Mouse (Mus musculus) G1E (cell line): ENCODE results near the gene Pax7. TPM values are rescaled to one million over a fixed set of nuclear protein-coding genes. Genes with fewer than 3 reads are reported as not detected.

Experiments
- ATAC-seq: 2 replicates; pipeline ENCODE4 v1.8.0; 2016; ENCODE audit warnings: mild to moderate bottlenecking; ENCODE audit not compliant: insufficient number of reproducible peaks, poor library complexity, low FRiP score, severe bottlenecking; ENCODE audit errors: extremely low read depth
- DNase-seq: peaks from one replicate; pipeline ENCODE4 v3.0.0; 2012; ENCODE audit warnings: low spot score
- H3K27me3 ChIP-seq: 2 replicates; pipeline ENCODE4 v1.6.1; 2012; ENCODE audit warnings: mild to moderate bottlenecking, low read length, inconsistent platforms; ENCODE audit not compliant: insufficient read depth
- H3K36me3 ChIP-seq: replicated peaks from 2 replicates; pipeline ENCODE3; 2012; ENCODE audit warnings: mild to moderate bottlenecking, inconsistent platforms
- H3K4me1 ChIP-seq: 2 replicates; pipeline ENCODE4 v1.6.1; 2012; ENCODE audit warnings: low read depth, low read length, inconsistent platforms, mixed read lengths; ENCODE audit not compliant: insufficient read depth
- H3K4me3 ChIP-seq: 2 replicates; pipeline ENCODE4 v1.5.1; 2012; ENCODE audit warnings: low read depth, mild to moderate bottlenecking, inconsistent platforms, low read length, moderate library complexity, mixed read lengths
- H3K9me3 ChIP-seq: replicated peaks from 2 replicates; pipeline ENCODE4 v1.6.1; 2012; ENCODE audit warnings: inconsistent platforms
- CTCF ChIP-seq: IDR thresholded peaks from 2 replicates; pipeline ENCODE4 v1.5.1; 2012; ENCODE audit warnings: low read depth, low read length, inconsistent platforms, mixed read lengths
- GATA1 ChIP-seq: IDR thresholded peaks from 2 replicates; pipeline ENCODE4 v1.6.1; 2012; ENCODE audit warnings: borderline replicate concordance, low read length, inconsistent platforms, mixed read lengths
- GATA2 ChIP-seq: IDR thresholded peaks from 2 replicates; pipeline ENCODE4 v1.6.1; 2012; ENCODE audit warnings: low read depth, low read length, inconsistent platforms, borderline replicate concordance
- POLR2AphosphoS5 ChIP-seq: IDR thresholded peaks from 2 replicates; pipeline ENCODE4 v1.6.1; 2012; ENCODE audit warnings: low read depth, low read length, inconsistent platforms; ENCODE audit not compliant: insufficient replicate concordance
- TAL1 ChIP-seq: conservative IDR thresholded peaks from 2 replicates; pipeline ENCODE4 v1.6.1; 2012; ENCODE audit warnings: low read depth, low read length, inconsistent platforms, mixed read lengths
- polyA plus RNA-seq: library from polyadenylated mRNA; stranded (reverse); fragments of >175 nt; gene quantifications from 2 replicates; pipeline ENCODE4 v1.2.3, GENCODE M21; 2012
- total RNA-seq, 2 experiments: library from RNA; stranded (forward) in 1 of 2; stranded (reverse) in 1 of 2; fragments of 200-1000 nt in 1 of 2; fragments of >200 nt in 1 of 2; fragmentation: Nextera tagmentation in 1 of 2; gene quantifications; 2 replicates each; pipeline ENCODE4 v1.2.3; 2014 to 2017

Gene Pax7
- total and polyA plus RNA-seq, 3 experiments = 0.11 TPM; not detected in 2

DNA sequence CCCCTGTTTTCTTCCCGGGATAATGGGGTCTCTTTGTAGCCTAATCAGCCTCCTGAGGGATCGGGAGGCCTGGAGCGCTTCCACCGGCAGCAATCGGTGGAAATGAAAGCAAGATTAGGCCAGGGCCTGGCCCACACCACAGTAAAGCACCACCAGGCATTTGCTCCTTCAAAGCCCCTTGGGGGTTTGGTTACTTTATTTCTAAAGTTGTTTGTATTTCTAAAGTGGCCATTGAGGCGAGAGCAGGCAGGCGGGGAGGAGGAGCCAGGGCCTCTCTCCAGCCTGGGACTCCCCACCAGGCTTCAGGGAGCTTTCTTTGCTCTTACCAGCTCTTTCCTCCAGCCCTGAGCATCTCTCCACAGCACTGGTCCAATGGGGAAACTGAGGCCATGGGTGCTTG, 15.2 kb downstream of the Pax7 start:
- no peaks in the 10 kb centered on the region for H3K4me1 ChIP-seq
- no peak for ATAC-seq
- no peak for DNase-seq
- TF ChIP-seq TAL1 = no peak
- no peaks in the 10 kb centered on the region for H3K36me3 ChIP-seq
- no peaks in the 10 kb centered on the region for H3K27me3 ChIP-seq
- H3K4me3 ChIP-seq = no peak overlapping the region
- peaks cover 82% of the 10 kb centered on the region for H3K9me3 ChIP-seq

DNA sequence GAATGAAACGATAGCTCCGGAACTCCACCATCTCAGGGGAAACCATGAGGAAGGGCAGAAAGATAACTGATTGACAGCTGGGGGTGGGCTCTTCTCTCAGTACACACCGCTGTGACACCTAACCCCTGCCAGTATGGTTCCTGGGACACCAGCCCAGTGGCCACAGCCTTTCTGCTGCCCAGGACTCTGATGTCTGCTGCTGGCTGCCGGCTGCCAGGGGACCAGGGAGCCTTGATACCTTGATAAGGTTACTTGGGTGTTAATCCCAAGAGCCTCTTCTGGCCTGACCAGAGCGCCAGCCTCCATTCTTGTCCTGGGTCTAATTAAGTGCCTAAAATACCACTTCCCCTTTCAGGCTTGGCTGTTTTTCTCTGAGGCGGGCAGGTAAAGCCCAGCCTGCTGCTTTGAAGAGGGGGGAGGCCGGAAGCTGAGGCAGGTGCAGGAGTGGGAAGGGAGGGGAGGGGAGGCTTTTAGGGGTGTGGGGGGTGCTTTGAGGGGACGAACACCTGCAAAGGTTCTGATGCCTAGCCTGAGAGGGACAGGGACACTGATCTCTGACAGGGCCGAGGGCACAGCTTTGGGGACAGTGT, 19.9 kb downstream of the Pax7 start:
- H3K4me3 ChIP-seq = no peak overlapping the region
- TF ChIP-seq GATA2 = no peak
- no peak for TF ChIP-seq CTCF
- TF ChIP-seq POLR2AphosphoS5 = no peak
- no peak for TF ChIP-seq TAL1
- no peak for TF ChIP-seq GATA1
- DNase-seq (no peak), ATAC-seq (no peak)
- peaks cover 90% of the 10 kb centered on the region for H3K9me3 ChIP-seq
- H3K4me1 ChIP-seq = no peaks in the 10 kb centered on the region
- no peaks in the 10 kb centered on the region for H3K27me3 ChIP-seq
- no peaks in the 10 kb centered on the region for H3K36me3 ChIP-seq

DNA sequence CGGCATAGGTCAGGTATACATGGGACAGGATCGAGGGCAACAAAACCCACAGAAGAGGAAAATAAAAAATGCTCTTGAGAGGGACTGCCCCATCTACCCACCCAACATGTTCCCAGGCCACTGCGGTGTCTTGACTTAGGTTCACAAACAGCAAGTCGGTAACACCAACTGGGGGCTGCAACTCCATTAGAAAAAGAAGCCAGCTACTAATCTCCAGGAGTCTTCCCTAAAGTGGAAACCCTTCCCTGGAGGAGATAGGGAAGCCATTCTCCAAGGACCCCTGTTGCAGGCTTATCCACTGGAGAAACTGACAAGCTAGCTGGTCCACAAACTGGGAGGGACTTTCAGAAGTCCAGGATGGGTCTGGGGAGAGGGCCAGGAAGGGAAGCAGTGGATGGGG, 21.4 kb downstream of the Pax7 start:
- no peaks in the 10 kb centered on the region for H3K36me3 ChIP-seq
- no peaks in the 10 kb centered on the region for H3K27me3 ChIP-seq
- DNase-seq = no peak
- ATAC-seq = no peak
- no peak overlapping the region for H3K4me3 ChIP-seq
- peaks cover 84% of the 10 kb centered on the region for H3K9me3 ChIP-seq
- TF ChIP-seq GATA1 = no peak
- TF ChIP-seq GATA2 = no peak
- TF ChIP-seq TAL1 = no peak
- TF ChIP-seq CTCF = no peak
- no peak for TF ChIP-seq POLR2AphosphoS5
- no peaks in the 10 kb centered on the region for H3K4me1 ChIP-seq

DNA sequence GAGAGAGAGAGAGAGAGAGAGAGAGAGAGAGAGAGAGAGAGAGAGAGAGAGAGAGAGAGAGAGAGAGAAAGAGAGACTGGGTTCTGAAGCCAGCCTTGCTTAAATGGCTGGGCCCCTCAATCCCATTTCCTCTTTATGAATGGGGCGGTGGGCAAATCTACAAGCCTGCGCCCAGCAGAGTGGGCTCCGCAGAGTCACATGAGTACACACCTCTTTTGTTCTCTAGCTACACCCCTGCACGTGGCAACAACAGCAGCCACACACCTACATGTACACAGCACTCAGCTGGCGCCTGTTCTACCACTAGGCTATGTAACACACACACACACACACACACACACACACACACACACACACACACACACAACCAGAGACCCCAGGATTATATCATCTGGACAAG, 21.9 kb downstream of the Pax7 start:
- DNase-seq (no peak), ATAC-seq (no peak)
- Histone ChIP-seq H3K4me1 (no peaks in the 10 kb centered on the region), H3K36me3 (no peaks in the 10 kb centered on the region), H3K9me3 (peaks cover 84% of the 10 kb centered on the region), H3K4me3 (no peak overlapping the region), H3K27me3 (no peaks in the 10 kb centered on the region)
- TF ChIP-seq TAL1 (no peak), GATA2 (no peak), POLR2AphosphoS5 (no peak)

DNA sequence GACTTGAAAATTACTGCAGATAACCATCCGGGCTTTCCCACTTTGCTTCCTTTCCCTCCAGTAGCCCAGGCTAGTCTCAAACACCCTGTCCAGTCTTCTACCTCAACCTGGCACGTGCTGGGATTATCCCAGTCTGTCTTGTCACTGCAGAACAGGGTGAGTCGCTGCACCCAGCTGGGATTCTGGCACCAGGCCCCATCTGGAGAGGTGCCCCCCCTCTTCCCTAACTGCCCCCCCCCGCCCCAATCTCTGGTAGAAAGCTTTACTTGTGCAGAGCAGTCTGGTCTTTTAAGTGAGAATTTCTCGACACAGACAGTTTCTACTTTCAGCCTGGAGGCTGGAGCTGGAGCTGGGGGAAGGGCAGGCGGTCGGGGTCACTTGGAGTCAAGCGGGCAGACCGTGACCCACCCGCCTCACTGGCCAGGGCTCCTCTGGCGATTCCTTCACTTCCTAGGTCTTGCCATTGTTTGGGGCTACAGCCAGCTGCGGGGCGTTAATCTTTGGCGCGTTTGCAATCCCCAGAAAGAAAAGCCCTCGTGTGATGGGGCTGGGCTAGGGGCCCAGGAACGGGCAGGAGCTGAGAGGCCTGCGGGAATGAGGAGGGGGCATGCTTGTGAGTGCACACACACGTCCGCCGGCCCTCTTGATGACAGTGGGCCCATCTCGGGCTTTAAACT, 22.4 kb downstream of the Pax7 start:
- DNase-seq (no peak), ATAC-seq (no peak)
- Histone ChIP-seq H3K36me3 (no peaks in the 10 kb centered on the region), H3K27me3 (no peaks in the 10 kb centered on the region), H3K9me3 (peaks cover 84% of the 10 kb centered on the region), H3K4me3 (no peak overlapping the region), H3K4me1 (no peaks in the 10 kb centered on the region)
- TF ChIP-seq GATA2 (no peak), CTCF (no peak), TAL1 (no peak)

DNA sequence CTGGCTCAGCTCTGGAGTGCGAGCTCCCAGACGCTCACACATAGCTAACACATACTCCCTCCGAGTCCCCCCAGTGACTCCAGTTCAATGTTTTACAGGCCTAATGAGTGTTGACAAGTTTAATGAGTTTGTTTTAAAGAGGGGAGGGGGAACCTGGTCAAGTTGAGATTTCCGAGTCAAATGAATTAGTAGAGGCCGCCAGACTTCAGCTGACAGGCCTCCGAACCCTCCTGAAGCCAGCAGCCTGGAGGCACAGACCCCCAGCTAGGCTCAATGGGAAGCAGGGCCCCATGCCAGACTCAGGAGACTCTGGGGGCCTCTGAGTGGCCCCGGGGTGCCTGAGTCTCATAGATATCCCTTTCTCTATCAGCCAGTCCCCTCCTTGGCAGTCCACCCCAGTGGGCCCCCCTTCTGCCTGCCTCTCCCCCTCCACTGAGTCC, 23.9 kb downstream of the Pax7 start:
- DNase-seq = no peak
- H3K9me3 ChIP-seq = peaks cover 86% of the 10 kb centered on the region
- no peaks in the 10 kb centered on the region for H3K36me3 ChIP-seq
- no peak for ATAC-seq
- H3K27me3 ChIP-seq = no peaks in the 10 kb centered on the region
- no peaks in the 10 kb centered on the region for H3K4me1 ChIP-seq
- no peak for TF ChIP-seq GATA2
- TF ChIP-seq POLR2AphosphoS5 = no peak
- no peak for TF ChIP-seq GATA1
- TF ChIP-seq TAL1 = no peak
- TF ChIP-seq CTCF = no peak
- H3K4me3 ChIP-seq = no peak overlapping the region
